Mouse (Mus musculus) CH12.LX (cell line): ENCODE results near the gene Sema5b.

ENCODE experiments used
- EP300 ChIP-seq: IDR thresholded peaks from 2 replicates; pipeline ENCODE4 v1.6.1; 2011; ENCODE audit warnings: low read length, improper control_type of control experiment
- MAFK ChIP-seq: IDR thresholded peaks from 2 replicates; pipeline ENCODE4 v1.6.1; 2011; ENCODE audit warnings: low read length, improper control_type of control experiment; ENCODE audit not compliant: insufficient replicate concordance
- POLR2A ChIP-seq: IDR thresholded peaks from 2 replicates; pipeline ENCODE4 v1.6.1; 2011; ENCODE audit warnings: low read depth, mild to moderate bottlenecking, improper control_type of control experiment, low read length
- TBP ChIP-seq: conservative IDR thresholded peaks from 2 replicates; pipeline ENCODE4 v1.6.1; 2011; ENCODE audit warnings: low read depth, low read length, improper control_type of control experiment

- TF ChIP-seq MAFK (no peak), POLR2A (no peak), EP300 (no peak), TBP (no peak)
Measured at GRCm38 (mm10) chr16:35609561-35609960, 68.6 kb downstream of the Sema5b start.
